Mouse (Mus musculus): ENCODE measurements at regions not wholly inside any gene's neighbourhood (a gene's known extent, or its start where the extent isn't known, plus 50 kb on each side); places are given as distances from the start of the nearest gene placed in this dataset.

DNA sequence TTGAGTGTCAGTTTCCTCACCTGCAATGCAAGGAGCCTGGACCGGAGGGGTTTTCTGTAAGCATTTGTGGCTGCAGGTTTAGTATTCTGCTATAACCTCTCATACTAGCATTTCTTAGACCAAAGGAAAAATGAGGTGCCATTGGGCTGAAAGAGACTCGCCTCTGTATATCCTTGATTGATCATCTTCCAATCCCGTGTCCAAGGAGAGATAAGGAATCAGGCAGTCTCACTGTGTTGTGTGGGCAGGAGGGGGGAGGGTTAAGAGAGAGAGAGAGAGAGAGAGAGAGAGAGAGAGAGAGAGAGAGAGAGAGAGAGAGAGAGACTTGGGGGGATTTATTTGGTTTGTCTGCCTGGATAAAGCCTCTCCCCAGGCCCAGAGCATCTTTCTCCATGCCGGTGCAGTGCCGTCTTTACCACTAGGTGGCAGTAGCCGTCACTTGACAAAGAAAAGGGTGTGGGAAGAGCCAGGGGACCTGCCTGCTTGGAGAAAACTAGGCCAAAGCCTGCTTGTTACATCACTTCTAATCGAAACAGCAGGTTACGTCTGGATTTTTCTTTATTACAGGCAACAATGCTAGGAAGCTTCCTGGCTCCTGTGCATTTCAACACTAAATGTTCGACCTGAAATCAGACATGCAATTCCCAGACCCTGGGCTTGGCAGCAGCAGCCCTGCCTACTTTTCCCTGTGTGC lies 56.1 kb upstream of the Ces5a start:
- 34% methylated on average over 9 of the region's 9 CpGs for WGBS
- no peaks in the 10 kb centered on the region for H3K27me3 ChIP-seq (ENCODE audit: control insufficient read depth, insufficient read depth, low read length)
- H3K4me2 ChIP-seq, result no peak overlapping the region
- ATAC-seq (ENCODE audit: low FRiP score), result peak; percentile 79
- peak; percentile 98 for DNase-seq (ENCODE audit: low spot score, missing footprints)
- H3K9ac ChIP-seq (ENCODE audit: low read length), result peak overlapping the region; percentile 36
- no peaks in the 10 kb centered on the region for H3K4me1 ChIP-seq (ENCODE audit: control insufficient read depth, insufficient read depth, low read length)
- no peaks in the 10 kb centered on the region for H3K9me3 ChIP-seq (ENCODE audit: control insufficient read depth, low read length)
- H3K27ac ChIP-seq (ENCODE audit: low read depth, low read length), result no peak overlapping the region
- H3K4me3 ChIP-seq (ENCODE audit: low read depth, low read length), result no peak overlapping the region
- H3K36me3 ChIP-seq (ENCODE audit: control insufficient read depth, insufficient read depth, low read length), result no peaks in the 10 kb centered on the region

DNA sequence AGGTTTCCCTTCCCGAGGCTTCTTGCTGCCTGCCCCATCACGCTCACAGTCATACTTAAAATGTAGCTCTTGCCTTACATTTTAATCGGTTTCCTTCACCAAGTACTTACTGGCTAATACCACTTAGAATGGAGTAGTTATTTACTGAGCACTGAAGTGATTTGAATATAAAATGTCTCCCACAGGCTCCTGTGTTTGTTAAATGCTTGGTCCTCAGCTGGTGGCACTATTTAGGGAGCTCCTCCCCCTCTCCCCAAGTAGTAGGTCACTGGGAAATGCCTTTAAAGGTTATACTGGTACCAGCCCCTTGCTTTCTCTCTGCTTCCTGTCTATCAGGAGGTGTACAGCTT lies 56.6 kb upstream of the Ces5a start:
- Histone ChIP-seq H3K4me1 (ENCODE audit: control insufficient read depth, insufficient read depth, low read length) (no peaks in the 10 kb centered on the region), H3K4me2 (no peak overlapping the region), H3K27ac (ENCODE audit: low read depth, low read length) (no peak overlapping the region), H3K4me3 (ENCODE audit: low read depth, low read length) (no peak overlapping the region), H3K9ac (ENCODE audit: low read length) (peak overlapping the region; percentile 36), H3K36me3 (ENCODE audit: control insufficient read depth, insufficient read depth, low read length) (no peaks in the 10 kb centered on the region), H3K9me3 (ENCODE audit: control insufficient read depth, low read length) (no peaks in the 10 kb centered on the region), H3K27me3 (ENCODE audit: control insufficient read depth, insufficient read depth, low read length) (no peaks in the 10 kb centered on the region)
- 25% methylated on average over 3 of the region's 3 CpGs for WGBS
- ATAC-seq (ENCODE audit: low FRiP score) (no peak), DNase-seq (ENCODE audit: low spot score, missing footprints) (no peak)

DNA sequence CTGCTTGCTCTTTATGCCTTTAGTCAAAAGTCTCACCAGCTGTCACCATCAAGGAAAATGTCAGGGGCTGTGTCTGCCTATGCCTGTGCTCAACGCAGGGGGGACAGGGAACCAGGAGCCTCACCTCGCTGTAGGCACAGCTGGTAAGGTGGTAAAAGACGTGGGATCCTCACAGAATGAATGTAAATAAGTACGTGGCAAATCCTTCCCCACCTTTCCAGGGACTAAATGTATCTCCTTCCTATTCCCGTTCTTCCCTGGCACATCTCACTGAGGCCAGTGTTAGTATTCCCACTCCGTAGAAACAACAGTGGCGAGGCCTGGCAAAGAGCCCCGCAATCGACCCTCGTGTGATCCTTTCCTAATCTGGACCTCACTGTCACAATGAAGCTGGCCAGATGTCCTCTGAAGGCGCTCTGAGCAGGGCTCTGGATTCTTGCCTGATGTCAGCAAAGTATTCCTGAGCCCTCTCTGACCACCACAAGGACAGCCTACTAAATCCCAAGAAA lies 63.0 kb upstream of the Ces5a start:
- 63% methylated on average over 11 of the region's 11 CpGs for WGBS
- Histone ChIP-seq H3K9me3 (ENCODE audit: control insufficient read depth, low read length) (no peaks in the 10 kb centered on the region), H3K4me3 (ENCODE audit: low read depth, low read length) (no peak overlapping the region), H3K4me2 (no peak overlapping the region), H3K36me3 (ENCODE audit: control insufficient read depth, insufficient read depth, low read length) (no peaks in the 10 kb centered on the region), H3K27me3 (ENCODE audit: control insufficient read depth, insufficient read depth, low read length) (no peaks in the 10 kb centered on the region), H3K4me1 (ENCODE audit: control insufficient read depth, insufficient read depth, low read length) (0 out of 2 replicates have a peak, but pooled peaks cover 5% of the 10 kb centered on the region), H3K9ac (ENCODE audit: low read length) (no peak overlapping the region), H3K27ac (ENCODE audit: low read depth, low read length) (no peak overlapping the region)
- ATAC-seq (ENCODE audit: low FRiP score) (no peak), DNase-seq (ENCODE audit: low spot score, missing footprints) (no peak)

DNA sequence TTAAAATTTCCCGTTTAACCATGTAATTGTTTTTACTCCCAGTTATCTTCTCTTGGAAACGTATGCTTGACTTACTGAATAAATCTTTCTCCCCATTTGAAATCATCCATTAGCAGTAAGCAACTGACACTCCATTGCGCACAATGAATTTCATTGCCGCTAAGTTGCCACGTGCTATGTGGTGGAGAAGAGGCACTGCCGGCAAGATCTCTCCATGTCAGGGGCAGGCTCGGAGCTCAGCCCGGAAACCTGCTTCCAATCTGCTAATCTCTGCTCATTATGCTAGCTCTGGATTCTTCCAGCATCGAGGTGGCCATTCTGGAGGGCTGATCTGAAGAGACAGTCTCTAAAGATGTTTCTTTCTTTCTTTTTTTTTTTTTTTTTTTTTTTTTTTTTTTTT lies 63.7 kb upstream of the Ces5a start:
- H3K4me1 ChIP-seq (ENCODE audit: control insufficient read depth, insufficient read depth, low read length), result 0 out of 2 replicates have a peak, but pooled peaks cover 5% of the 10 kb centered on the region
- H3K27ac ChIP-seq (ENCODE audit: low read depth, low read length), result no peak overlapping the region
- no peaks in the 10 kb centered on the region for H3K27me3 ChIP-seq (ENCODE audit: control insufficient read depth, insufficient read depth, low read length)
- H3K9me3 ChIP-seq (ENCODE audit: control insufficient read depth, low read length), result no peaks in the 10 kb centered on the region
- no peak overlapping the region for H3K4me2 ChIP-seq
- DNase-seq (ENCODE audit: low spot score, missing footprints) (no peak), ATAC-seq (ENCODE audit: low FRiP score) (no peak)
- 75% methylated on average over 9 of the region's 9 CpGs for WGBS
- H3K36me3 ChIP-seq (ENCODE audit: control insufficient read depth, insufficient read depth, low read length), result no peaks in the 10 kb centered on the region
- no peak overlapping the region for H3K4me3 ChIP-seq (ENCODE audit: low read depth, low read length)
- no peak overlapping the region for H3K9ac ChIP-seq (ENCODE audit: low read length)

DNA sequence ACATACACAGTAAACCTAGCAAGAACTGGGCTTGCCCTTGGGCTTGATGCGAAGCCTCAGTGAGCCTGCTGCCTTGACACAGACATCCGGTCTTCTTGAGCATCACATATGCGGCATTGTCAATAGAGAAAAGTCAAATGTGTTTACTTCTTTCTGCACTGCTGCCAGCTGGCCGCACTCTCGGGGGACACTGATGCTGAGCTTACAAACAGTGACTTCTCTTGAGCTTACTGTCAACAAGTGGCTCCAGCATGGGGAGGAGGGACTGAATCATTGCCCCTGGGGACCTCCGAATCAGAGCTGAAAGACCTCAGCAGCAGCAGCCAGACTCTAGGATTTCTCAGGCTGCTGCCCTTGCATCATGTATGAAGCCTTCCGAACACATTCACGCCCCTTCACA lies 64.1 kb upstream of the Ces5a start:
- DNase-seq (ENCODE audit: low spot score, missing footprints) (peak; percentile 85), ATAC-seq (ENCODE audit: low FRiP score) (no peak)
- Histone ChIP-seq H3K9me3 (ENCODE audit: control insufficient read depth, low read length) (no peaks in the 10 kb centered on the region), H3K27me3 (ENCODE audit: control insufficient read depth, insufficient read depth, low read length) (no peaks in the 10 kb centered on the region), H3K9ac (ENCODE audit: low read length) (no peak overlapping the region), H3K36me3 (ENCODE audit: control insufficient read depth, insufficient read depth, low read length) (no peaks in the 10 kb centered on the region), H3K4me3 (ENCODE audit: low read depth, low read length) (no peak overlapping the region), H3K27ac (ENCODE audit: low read depth, low read length) (no peak overlapping the region), H3K4me2 (no peak overlapping the region), H3K4me1 (ENCODE audit: control insufficient read depth, insufficient read depth, low read length) (0 out of 2 replicates have a peak, but pooled peaks cover 5% of the 10 kb centered on the region)
- WGBS, result 61% methylated on average over 8 of the region's 8 CpGs

DNA sequence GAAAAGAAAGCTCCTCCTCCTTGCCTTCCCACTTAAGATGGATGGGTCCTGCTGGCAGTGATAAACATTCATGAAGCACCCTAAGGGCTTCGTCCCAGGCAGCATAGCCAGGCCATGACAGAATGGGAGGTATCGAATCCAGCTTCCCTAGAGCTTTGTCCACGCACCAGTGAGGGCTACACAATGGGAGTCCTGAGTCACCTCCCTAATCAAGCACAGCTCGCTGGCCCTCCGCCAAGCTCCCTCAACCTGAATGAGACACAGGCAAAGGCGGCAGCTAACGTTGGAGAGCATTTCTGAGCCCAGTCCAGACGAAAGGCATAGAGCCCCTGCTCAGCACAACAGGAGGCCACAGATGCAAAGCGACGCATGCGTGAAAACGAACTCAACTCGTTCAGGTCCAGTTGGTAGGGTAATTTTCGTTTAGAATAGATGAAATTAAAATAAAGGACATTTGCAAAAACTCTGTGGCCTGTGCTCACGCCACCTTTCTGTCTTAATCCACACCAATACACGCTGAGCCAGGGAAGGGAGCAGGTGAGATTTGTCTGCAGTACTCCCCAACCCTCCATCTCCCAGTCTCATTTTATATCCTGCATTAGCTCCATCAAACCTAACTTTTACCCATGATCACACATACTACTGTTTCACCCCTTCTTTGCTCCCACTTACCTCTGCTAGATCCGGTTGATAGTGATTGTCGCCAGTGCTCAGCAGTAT lies 91.3 kb upstream of the Ces5a start:
- Histone ChIP-seq H3K27ac (ENCODE audit: low read depth, low read length) (peak overlapping the region; percentile 25; the same call in 1 of the 2 replicates), H3K36me3 (ENCODE audit: control insufficient read depth, insufficient read depth, low read length) (no peaks in the 10 kb centered on the region), H3K4me2 (peak overlapping the region; percentile 29), H3K9ac (ENCODE audit: low read length) (no peak overlapping the region), H3K4me1 (ENCODE audit: control insufficient read depth, insufficient read depth, low read length) (0 out of 2 replicates have a peak, but pooled peaks cover 2% of the 10 kb centered on the region), H3K4me3 (ENCODE audit: low read depth, low read length) (no peak overlapping the region), H3K27me3 (ENCODE audit: control insufficient read depth, insufficient read depth, low read length) (no peaks in the 10 kb centered on the region), H3K9me3 (ENCODE audit: control insufficient read depth, low read length) (no peaks in the 10 kb centered on the region)
- ATAC-seq (ENCODE audit: low FRiP score), result peak; percentile 71; the same call in 1 of the 2 replicates
- peak; percentile 94 for DNase-seq (ENCODE audit: low spot score, missing footprints)
- 23% methylated on average over 18 of the region's 18 CpGs for WGBS

DNA sequence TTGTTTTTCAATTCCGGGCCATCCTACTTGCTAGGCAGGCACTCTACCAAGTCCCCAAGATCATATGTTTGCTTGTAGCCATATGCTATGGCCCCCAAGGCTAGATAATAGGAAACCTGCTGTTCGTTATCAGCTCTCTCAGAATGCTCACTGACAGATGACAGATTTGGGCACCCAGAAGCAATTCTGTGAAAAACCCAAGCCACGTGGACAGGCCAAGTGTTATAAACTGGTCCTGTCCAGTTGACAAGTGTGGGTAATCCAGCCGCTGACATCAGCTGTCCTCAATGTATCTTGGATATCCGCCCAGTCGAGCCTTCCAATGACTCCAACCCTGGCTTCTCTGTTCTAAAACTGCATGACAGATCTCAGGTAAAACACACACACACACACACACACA lies 92.0 kb upstream of the Ces5a start:
- no peak for ATAC-seq (ENCODE audit: low FRiP score)

DNA sequence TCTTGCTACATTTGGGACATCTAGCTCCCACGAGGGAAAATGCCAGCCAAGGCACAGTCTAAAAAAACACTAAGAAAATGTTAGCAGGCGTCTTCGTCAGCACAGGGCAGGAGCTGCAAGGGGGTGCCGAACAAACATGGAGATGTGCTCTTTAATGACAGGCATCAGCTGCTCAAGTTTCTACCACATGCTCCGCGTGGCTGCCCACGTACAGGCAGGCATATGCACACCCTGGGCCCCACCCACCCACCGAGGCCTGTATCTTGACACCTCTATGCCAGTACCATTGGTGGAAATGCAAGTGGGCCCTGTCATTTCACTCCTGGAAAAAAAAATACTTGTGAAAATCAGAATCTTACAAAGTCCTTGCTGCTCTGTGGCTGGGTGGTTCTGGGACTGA lies 97.3 kb upstream of the Ces5a start:
- Histone ChIP-seq H3K4me2 (no peak overlapping the region), H3K9me3 (ENCODE audit: control insufficient read depth, low read length) (no peaks in the 10 kb centered on the region), H3K36me3 (ENCODE audit: control insufficient read depth, insufficient read depth, low read length) (no peaks in the 10 kb centered on the region), H3K4me3 (ENCODE audit: low read depth, low read length) (no peak overlapping the region), H3K27me3 (ENCODE audit: control insufficient read depth, insufficient read depth, low read length) (no peaks in the 10 kb centered on the region), H3K4me1 (ENCODE audit: control insufficient read depth, insufficient read depth, low read length) (no peaks in the 10 kb centered on the region), H3K9ac (ENCODE audit: low read length) (no peak overlapping the region), H3K27ac (ENCODE audit: low read depth, low read length) (no peak overlapping the region)
- ATAC-seq (ENCODE audit: low FRiP score) (no peak), DNase-seq (ENCODE audit: low spot score, missing footprints) (no peak)
- 86% methylated on average over 8 of the region's 8 CpGs for WGBS

More for the DNA sequence above, 92.0 kb upstream of the Ces5a start:
- Histone ChIP-seq H3K9me3 (ENCODE audit: control insufficient read depth, low read length) (no peaks in the 10 kb centered on the region), H3K27me3 (ENCODE audit: control insufficient read depth, insufficient read depth, low read length) (no peaks in the 10 kb centered on the region), H3K4me1 (ENCODE audit: control insufficient read depth, insufficient read depth, low read length) (0 out of 2 replicates have a peak, but pooled peaks cover 2% of the 10 kb centered on the region), H3K4me2 (no peak overlapping the region), H3K27ac (ENCODE audit: low read depth, low read length) (no peak overlapping the region), H3K4me3 (ENCODE audit: low read depth, low read length) (no peak overlapping the region), H3K36me3 (ENCODE audit: control insufficient read depth, insufficient read depth, low read length) (no peaks in the 10 kb centered on the region), H3K9ac (ENCODE audit: low read length) (no peak overlapping the region)
- WGBS, result 83% methylated on average over 6 of the region's 6 CpGs
- no peak for DNase-seq (ENCODE audit: low spot score, missing footprints)

DNA sequence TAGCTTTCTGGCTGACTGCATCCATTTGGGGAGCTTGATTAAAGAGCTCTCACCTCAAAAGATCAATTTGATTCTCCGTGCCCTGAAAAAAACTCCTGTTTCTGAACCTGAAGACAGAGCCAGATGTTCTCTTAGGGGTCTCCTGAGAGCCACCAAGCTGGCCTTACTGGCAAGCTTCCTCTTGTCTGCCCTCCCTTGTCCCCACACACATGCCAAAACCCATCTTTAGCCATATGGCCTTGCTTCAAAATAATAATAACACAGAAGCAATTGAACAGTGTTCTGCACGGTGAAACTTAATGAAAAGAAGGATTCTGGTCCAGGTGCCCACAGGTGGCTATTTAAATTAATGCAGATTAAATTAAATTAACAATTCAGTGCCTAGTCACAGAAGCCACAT lies 107.1 kb upstream of the Ces5a start:
- H3K4me2 ChIP-seq, result no peak overlapping the region
- no peaks in the 10 kb centered on the region for H3K9me3 ChIP-seq (ENCODE audit: control insufficient read depth, low read length)
- no peak overlapping the region for H3K27ac ChIP-seq (ENCODE audit: low read depth, low read length)
- DNase-seq (ENCODE audit: low spot score, missing footprints) (no peak), ATAC-seq (ENCODE audit: low FRiP score) (no peak)
- H3K27me3 ChIP-seq (ENCODE audit: control insufficient read depth, insufficient read depth, low read length), result no peaks in the 10 kb centered on the region
- H3K36me3 ChIP-seq (ENCODE audit: control insufficient read depth, insufficient read depth, low read length), result no peaks in the 10 kb centered on the region
- H3K4me3 ChIP-seq (ENCODE audit: low read depth, low read length), result no peak overlapping the region
- WGBS, result 65% methylated on average over 2 of the region's 2 CpGs
- H3K4me1 ChIP-seq (ENCODE audit: control insufficient read depth, insufficient read depth, low read length), result no peaks in the 10 kb centered on the region
- H3K9ac ChIP-seq (ENCODE audit: low read length), result no peak overlapping the region

All from midbrain, embryonic 11.5 days (tissue).